Comparison of ENCODE assay signal across 8 mouse cellular contexts in the genomic region with DNA sequence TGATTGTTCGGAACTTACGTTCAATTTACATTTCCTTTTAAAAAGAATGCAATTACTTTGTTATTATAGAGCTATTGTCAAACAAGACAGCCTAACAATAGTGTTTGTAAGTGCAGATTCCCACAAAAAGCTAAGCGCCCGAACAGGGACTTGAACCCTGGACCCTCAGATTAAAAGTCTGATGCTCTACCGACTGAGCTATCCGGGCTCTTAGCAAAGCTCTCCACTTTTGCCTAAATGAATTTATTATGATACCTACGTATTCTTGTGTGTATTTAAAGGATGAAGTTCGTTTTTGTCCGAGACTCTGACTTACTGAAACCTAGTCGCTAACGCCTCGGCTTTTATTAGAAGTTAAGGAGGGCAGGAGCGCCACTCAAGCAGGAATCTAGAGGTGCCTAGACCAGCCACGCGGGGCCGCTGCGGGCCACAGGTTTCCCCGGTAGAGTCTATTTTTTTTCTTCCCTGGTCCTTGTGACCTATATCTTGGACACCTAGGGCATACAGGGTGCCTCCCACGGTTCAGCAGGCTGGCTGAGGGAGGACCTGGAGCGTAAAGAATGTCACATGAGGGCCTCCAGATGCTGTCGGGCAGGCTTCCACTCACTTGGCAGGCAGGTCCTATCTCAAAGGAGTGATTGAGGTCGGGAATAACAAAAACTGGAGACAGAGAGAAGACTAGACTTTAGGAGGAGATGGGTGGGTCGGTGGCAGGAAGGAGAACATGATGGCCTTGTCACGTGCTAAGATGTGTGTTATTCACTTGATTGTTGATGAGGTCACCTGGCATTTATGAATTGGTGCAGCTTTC. TPM values are rescaled to one million over a fixed set of nuclear protein-coding genes. Genes with fewer than 3 reads are reported as not detected.
DNase-seq lines count a peak whose midpoint lies in the region; ATAC-seq and TF ChIP-seq lines count a peak whose summit lies in the region.

No protein-coding gene starts in this region.

- H3K36me3 ChIP-seq in limb, embryonic 14.5 days (ENCODE audit: control insufficient read depth, insufficient read depth, low read length): no peaks in the 10 kb centered on the region
- no peaks in the 10 kb centered on the region for H3K36me3 ChIP-seq in midbrain, embryonic 16.5 days (ENCODE audit: control insufficient read depth, insufficient read depth, low read length)

- no peak for TF ChIP-seq POLR2A in limb, embryonic 14.5 days (IDR thresholded peaks at IDR 0.05; ENCODE audit: borderline replicate concordance, extremely low read depth, insufficient read depth, insufficient read length)

- peaks cover 15% of the 10 kb centered on the region for H3K4me1 ChIP-seq in limb, embryonic 14.5 days (ENCODE audit: control insufficient read depth, insufficient read depth, low read length)
- H3K4me1 ChIP-seq in midbrain, embryonic 16.5 days (ENCODE audit: control insufficient read depth, insufficient read depth, low read length): peaks cover 18% of the 10 kb centered on the region

- DNase-seq in urinary bladder, adult 18-20 months (ENCODE audit: low spot score in 2 of 2): peak; percentile 73 to 74
- no peak for DNase-seq in urinary bladder, postnatal 10 days (ENCODE audit: low spot score)
- DNase-seq in embryo, embryonic 9.5 days (ENCODE audit: extremely low spot score): peak; percentile 96
- DNase-seq in heart, adult 8-10 months (ENCODE audit: low spot score): peak; percentile 90
- peak; percentile 85 to 91 for DNase-seq in kidney, adult 8-10 months
- peak; percentile 95 for DNase-seq in limb, embryonic 14.5 days (ENCODE audit: low spot score)
- DNase-seq in spleen, postnatal 36 days (ENCODE audit: low spot score in 2 of 2): peak; percentile 74 to 83

- peak overlapping the region; percentile 80 for H3K4me2 ChIP-seq in limb, embryonic 14.5 days (replicated peaks; ENCODE audit: low read depth, low read length, severe bottlenecking)
- peak overlapping the region; percentile 79 for H3K4me2 ChIP-seq in midbrain, embryonic 16.5 days (ENCODE audit: low read length)

- WGBS in limb, embryonic 14.5 days: under 1% methylated on average over 24 of the region's 24 CpGs
- under 1% methylated on average over 24 of the region's 24 CpGs for WGBS in midbrain, embryonic 16.5 days

- peak overlapping the region; percentile 63; the same call in 1 of the 2 replicates for H3K27ac ChIP-seq in limb, embryonic 14.5 days (replicated peaks; ENCODE audit: low read depth, low read length)
- peak overlapping the region; percentile 83 for H3K27ac ChIP-seq in midbrain, embryonic 16.5 days (ENCODE audit: low read length)

- H3K9me3 ChIP-seq in limb, embryonic 14.5 days (ENCODE audit: control insufficient read depth, low read length): no peaks in the 10 kb centered on the region
- no peaks in the 10 kb centered on the region for H3K9me3 ChIP-seq in midbrain, embryonic 16.5 days (replicated peaks; ENCODE audit: control insufficient read depth, low read length, poor library complexity, severe bottlenecking)

- H3K27me3 ChIP-seq in limb, embryonic 14.5 days (ENCODE audit: control insufficient read depth, insufficient read depth, low read length): no peaks in the 10 kb centered on the region
- H3K27me3 ChIP-seq in midbrain, embryonic 16.5 days (ENCODE audit: control insufficient read depth, insufficient read depth, low read depth, low read length): peaks cover 3% of the 10 kb centered on the region

- ATAC-seq in limb, embryonic 14.5 days (ENCODE audit: low FRiP score, low read depth): peak; percentile 53
- ATAC-seq in midbrain, embryonic 16.5 days: peak; percentile 52

- peak overlapping the region; percentile 57 for H3K9ac ChIP-seq in limb, embryonic 14.5 days (ENCODE audit: low read depth, low read length, severe bottlenecking)
- H3K9ac ChIP-seq in midbrain, embryonic 16.5 days (ENCODE audit: low read depth, low read length): peak overlapping the region; percentile 64

- peak overlapping the region; percentile 57 for H3K4me3 ChIP-seq in limb, embryonic 14.5 days (replicated peaks; ENCODE audit: low read length)
- peak overlapping the region; percentile 64 for H3K4me3 ChIP-seq in midbrain, embryonic 16.5 days (ENCODE audit: low read depth, low read length)

RNA-seq across cellular contexts. Expression of a gene that starts 0.5 kb away (rescaled TPM):
- total RNA-seq in heart, adult 8-10 months (2022): not detected
- polyA plus RNA-seq in limb, embryonic 14.5 days (2012; rRNA removed): 1.6 TPM in 2 replicates
- 1.6 and 2.2 TPM in 2 replicates for polyA plus RNA-seq in limb, embryonic 14.5 days (2014; fragmentation: Nextera tagmentation; extraction: Ambion mirVana)
- 9.0 and 11.5 TPM in 2 replicates for polyA plus RNA-seq in midbrain, embryonic 16.5 days (2015; fragmentation: Nextera tagmentation; extraction: Ambion mirVana)

RNA-seq across cellular contexts. Expression of a gene that starts 2.9 kb away (rescaled TPM):
- total RNA-seq in heart, adult 8-10 months (2022): under 1 TPM; 0.16 to 0.60 (median 0.38) TPM
- polyA plus RNA-seq in limb, embryonic 14.5 days (2012; rRNA removed): 1.1 and 1.4 TPM in 2 replicates
- polyA plus RNA-seq in limb, embryonic 14.5 days (2014; fragmentation: Nextera tagmentation; extraction: Ambion mirVana): 0.41 and 0.77 TPM in 2 replicates
- polyA plus RNA-seq in midbrain, embryonic 16.5 days (2015; fragmentation: Nextera tagmentation; extraction: Ambion mirVana): 0.49 and 0.65 TPM in 2 replicates

RNA-seq across cellular contexts. Expression of a gene that starts 5.0 kb away (rescaled TPM):
- total RNA-seq in heart, adult 8-10 months (2022): under 1 TPM in 1 of 4 experiments, not detected in 3; 0.12 TPM
- polyA plus RNA-seq in limb, embryonic 14.5 days (2012; rRNA removed): 1.1 and 1.4 TPM in 2 replicates
- polyA plus RNA-seq in limb, embryonic 14.5 days (2014; fragmentation: Nextera tagmentation; extraction: Ambion mirVana): 0.30 and 0.77 TPM in 2 replicates
- 0.75 and 1.1 TPM in 2 replicates for polyA plus RNA-seq in midbrain, embryonic 16.5 days (2015; fragmentation: Nextera tagmentation; extraction: Ambion mirVana)

RNA-seq across cellular contexts. Expression of a gene that starts 30.2 kb away (rescaled TPM):
- 10 to 100 TPM; 33.3 to 81.2 (median 48.5) TPM for total RNA-seq in heart, adult 8-10 months (2022)
- 19.3 and 25.4 TPM in 2 replicates for polyA plus RNA-seq in limb, embryonic 14.5 days (2012; rRNA removed)
- polyA plus RNA-seq in limb, embryonic 14.5 days (2014; fragmentation: Nextera tagmentation; extraction: Ambion mirVana): 16.0 and 22.5 TPM in 2 replicates
- polyA plus RNA-seq in midbrain, embryonic 16.5 days (2015; fragmentation: Nextera tagmentation; extraction: Ambion mirVana): 12.4 TPM in 2 replicates

RNA-seq across cellular contexts. Expression of a gene that starts 31.5 kb away (rescaled TPM):
- total RNA-seq in heart, adult 8-10 months (2022): not detected
- 0.24 and 0.26 TPM in 2 replicates for polyA plus RNA-seq in limb, embryonic 14.5 days (2012; rRNA removed)
- polyA plus RNA-seq in limb, embryonic 14.5 days (2014; fragmentation: Nextera tagmentation; extraction: Ambion mirVana): 0.26 and 0.83 TPM in 2 replicates
- 0.50 and 0.53 TPM in 2 replicates for polyA plus RNA-seq in midbrain, embryonic 16.5 days (2015; fragmentation: Nextera tagmentation; extraction: Ambion mirVana)
